Mouse (Mus musculus): ENCODE measurements around the gene Ppfia3. TPM values are rescaled to one million over a fixed set of nuclear protein-coding genes. Genes with fewer than 3 reads are reported as not detected.

The Ppfia3 gene
- polyA plus RNA-seq, 1 experiment from 2014 or later, result 7.7 TPM

GRCm38 (mm10) chr7:45332685-45333425 lies 34.0 kb downstream of the Ppfia3 start:
- DNase-seq (ENCODE audit: low spot score, missing footprints) (peak; percentile 94), ATAC-seq (ENCODE audit: low FRiP score) (peak; percentile 65)
- H3K27ac ChIP-seq (ENCODE audit: low read depth, low read length), result no peak overlapping the region
- H3K36me3 ChIP-seq (ENCODE audit: control insufficient read depth, insufficient read depth, low read length), result no peaks in the 10 kb centered on the region
- 3% methylated on average over 22 of the region's 22 CpGs for WGBS
- peaks cover 11% of the 10 kb centered on the region for H3K4me1 ChIP-seq (ENCODE audit: control insufficient read depth, insufficient read depth, low read length)
- peak overlapping the region; percentile 55 for H3K4me3 ChIP-seq (ENCODE audit: low read depth, low read length)
- no peaks in the 10 kb centered on the region; the same call in 1 of the 2 replicates for H3K27me3 ChIP-seq (ENCODE audit: control insufficient read depth, insufficient read depth, low read length)
- H3K9ac ChIP-seq (ENCODE audit: low read length), result peak overlapping the region; percentile 71
- H3K4me2 ChIP-seq, result peak overlapping the region; percentile 93
- H3K9me3 ChIP-seq (ENCODE audit: control insufficient read depth, low read length), result no peaks in the 10 kb centered on the region

DNA sequence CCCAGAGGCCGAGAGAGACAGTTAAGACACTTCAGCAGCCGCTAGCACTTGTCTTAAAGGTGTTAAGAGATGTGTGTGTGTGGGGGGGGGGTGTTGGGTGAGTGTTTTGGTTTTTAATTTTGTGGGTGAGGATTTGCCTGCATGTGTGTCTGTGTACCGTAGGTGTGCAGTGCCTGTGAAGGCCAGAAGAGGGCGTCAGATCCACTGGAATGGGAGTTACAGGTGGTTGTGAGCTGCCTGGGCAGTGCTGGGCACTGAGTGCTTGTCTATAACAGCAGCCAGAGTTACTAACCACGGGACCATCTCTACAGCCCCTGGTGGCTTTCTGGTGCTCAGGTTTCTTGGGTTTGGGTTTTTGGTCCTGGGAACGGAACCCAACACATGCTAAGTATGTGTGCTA lies 35.3 kb downstream of the Ppfia3 start:
- Histone ChIP-seq H3K4me1 (ENCODE audit: control insufficient read depth, insufficient read depth, low read length) (peaks cover 11% of the 10 kb centered on the region), H3K27ac (ENCODE audit: low read depth, low read length) (no peak overlapping the region), H3K9ac (ENCODE audit: low read length) (no peak overlapping the region), H3K4me2 (no peak overlapping the region), H3K4me3 (ENCODE audit: low read depth, low read length) (no peak overlapping the region), H3K36me3 (ENCODE audit: control insufficient read depth, insufficient read depth, low read length) (no peaks in the 10 kb centered on the region), H3K9me3 (ENCODE audit: control insufficient read depth, low read length) (no peaks in the 10 kb centered on the region), H3K27me3 (ENCODE audit: control insufficient read depth, insufficient read depth, low read length) (no peaks in the 10 kb centered on the region; the same call in 1 of the 2 replicates)
- no peak for ATAC-seq (ENCODE audit: low FRiP score)
- DNase-seq (ENCODE audit: low spot score, missing footprints), result peak; percentile 82
- 79% methylated on average over 6 of the region's 6 CpGs for WGBS

DNA sequence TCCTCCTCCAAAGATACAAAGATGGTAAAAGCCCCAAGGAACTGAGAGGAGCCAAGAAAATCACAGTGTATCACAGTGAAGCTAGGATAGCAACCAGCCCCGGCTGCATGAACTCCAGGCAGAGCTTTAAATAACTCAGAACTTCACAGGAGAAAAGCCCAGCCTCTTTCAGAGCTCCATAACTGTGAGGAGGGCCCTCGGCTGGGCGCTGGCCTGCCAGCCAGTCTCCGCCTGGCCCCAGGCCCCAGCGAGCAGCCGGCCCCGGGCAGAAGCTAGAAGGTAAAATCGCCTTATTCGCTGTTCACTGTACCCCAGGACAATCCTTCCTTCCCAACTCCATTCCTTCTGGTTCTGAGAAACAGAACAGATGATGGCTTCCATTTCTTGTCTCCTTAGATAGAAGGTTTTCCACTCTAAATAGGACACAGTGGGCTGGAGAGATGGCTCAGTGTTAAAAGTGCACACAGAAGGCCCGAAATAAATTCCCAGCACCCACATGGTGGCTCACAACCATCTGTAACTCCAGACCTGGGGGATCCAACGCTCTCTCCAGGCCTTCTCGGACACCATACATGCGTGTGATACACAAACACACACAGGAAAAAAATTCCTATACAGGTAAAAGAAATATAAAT lies 37.9 kb downstream of the Ppfia3 start:
- no peak overlapping the region for H3K9ac ChIP-seq (ENCODE audit: low read length)
- H3K4me1 ChIP-seq (ENCODE audit: control insufficient read depth, insufficient read depth, low read length), result peaks cover 8% of the 10 kb centered on the region
- H3K36me3 ChIP-seq (ENCODE audit: control insufficient read depth, insufficient read depth, low read length), result no peaks in the 10 kb centered on the region
- H3K4me3 ChIP-seq (ENCODE audit: low read depth, low read length), result no peak overlapping the region
- 84% methylated on average over 13 of the region's 13 CpGs for WGBS
- peak; percentile 73 for DNase-seq (ENCODE audit: low spot score, missing footprints)
- H3K27ac ChIP-seq (ENCODE audit: low read depth, low read length), result no peak overlapping the region
- ATAC-seq (ENCODE audit: low FRiP score), result no peak
- H3K27me3 ChIP-seq (ENCODE audit: control insufficient read depth, insufficient read depth, low read length), result no peaks in the 10 kb centered on the region; the same call in 1 of the 2 replicates
- no peak overlapping the region for H3K4me2 ChIP-seq
- H3K9me3 ChIP-seq (ENCODE audit: control insufficient read depth, low read length), result no peaks in the 10 kb centered on the region

DNA sequence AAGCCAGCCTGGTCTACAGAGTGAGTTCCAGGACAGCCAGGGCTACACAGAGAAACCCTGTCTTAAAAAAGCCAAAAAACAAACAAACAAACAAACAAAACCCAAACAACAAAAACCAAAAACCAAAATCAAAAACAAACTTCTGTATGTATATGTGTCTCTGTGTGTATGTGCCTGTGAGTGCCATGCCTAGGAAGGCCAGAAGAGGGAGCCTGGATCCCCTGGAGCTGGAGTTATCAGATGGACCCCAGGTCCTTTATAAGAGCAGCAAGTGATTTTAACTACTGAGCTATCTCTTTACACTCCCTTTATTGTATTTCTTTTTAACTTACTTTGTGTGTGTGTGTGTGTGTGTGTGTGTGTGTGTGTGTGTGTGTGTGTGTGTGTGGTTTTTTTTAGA lies 41.0 kb downstream of the Ppfia3 start:
- no peak for ATAC-seq (ENCODE audit: low FRiP score)
- no peak overlapping the region for H3K9ac ChIP-seq (ENCODE audit: low read length)
- H3K4me2 ChIP-seq, result no peak overlapping the region
- DNase-seq (ENCODE audit: low spot score, missing footprints), result no peak
- no peak overlapping the region for H3K4me3 ChIP-seq (ENCODE audit: low read depth, low read length)
- H3K4me1 ChIP-seq (ENCODE audit: control insufficient read depth, insufficient read depth, low read length), result no peaks in the 10 kb centered on the region
- H3K27ac ChIP-seq (ENCODE audit: low read depth, low read length), result no peak overlapping the region
- H3K9me3 ChIP-seq (ENCODE audit: control insufficient read depth, low read length), result no peaks in the 10 kb centered on the region
- H3K27me3 ChIP-seq (ENCODE audit: control insufficient read depth, insufficient read depth, low read length), result no peaks in the 10 kb centered on the region
- no peaks in the 10 kb centered on the region for H3K36me3 ChIP-seq (ENCODE audit: control insufficient read depth, insufficient read depth, low read length)

GRCm38 (mm10) chr7:45323069-45323468 lies 43.8 kb downstream of the Ppfia3 start:
- no peaks in the 10 kb centered on the region for H3K9me3 ChIP-seq (ENCODE audit: control insufficient read depth, low read length)
- H3K4me3 ChIP-seq (ENCODE audit: low read depth, low read length), result no peak overlapping the region
- DNase-seq (ENCODE audit: low spot score, missing footprints) (no peak), ATAC-seq (ENCODE audit: low FRiP score) (no peak)
- H3K4me2 ChIP-seq, result no peak overlapping the region
- WGBS, result 92% methylated on average over 5 of the region's 5 CpGs
- H3K27ac ChIP-seq (ENCODE audit: low read depth, low read length), result no peak overlapping the region
- H3K36me3 ChIP-seq (ENCODE audit: control insufficient read depth, insufficient read depth, low read length), result no peaks in the 10 kb centered on the region
- H3K27me3 ChIP-seq (ENCODE audit: control insufficient read depth, insufficient read depth, low read length), result no peaks in the 10 kb centered on the region
- H3K4me1 ChIP-seq (ENCODE audit: control insufficient read depth, insufficient read depth, low read length), result no peaks in the 10 kb centered on the region
- H3K9ac ChIP-seq (ENCODE audit: low read length), result no peak overlapping the region

DNA sequence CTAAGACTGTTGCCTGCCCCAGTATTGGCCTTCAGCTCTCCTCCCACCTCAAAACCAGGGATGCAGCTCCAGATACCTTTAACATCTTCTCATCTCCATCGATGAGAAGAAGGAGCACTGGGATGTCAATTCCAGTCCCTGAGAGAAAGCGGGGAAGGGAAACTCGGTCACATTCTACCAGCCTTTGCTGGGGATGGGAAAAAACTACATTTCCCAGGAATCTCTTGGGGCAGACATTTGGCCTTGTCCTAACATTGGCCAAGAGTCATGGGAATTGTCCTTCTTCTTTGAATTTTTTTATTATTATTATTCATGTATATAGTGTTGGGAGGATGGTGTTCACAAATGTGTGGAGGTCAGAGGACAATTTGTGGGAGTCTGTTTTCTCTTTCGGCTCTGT lies 44.6 kb downstream of the Ppfia3 start:
- ATAC-seq (ENCODE audit: low FRiP score) (no peak), DNase-seq (ENCODE audit: low spot score, missing footprints) (no peak)
- no peak overlapping the region for H3K9ac ChIP-seq (ENCODE audit: low read length)
- no peaks in the 10 kb centered on the region for H3K4me1 ChIP-seq (ENCODE audit: control insufficient read depth, insufficient read depth, low read length)
- no peaks in the 10 kb centered on the region for H3K27me3 ChIP-seq (ENCODE audit: control insufficient read depth, insufficient read depth, low read length)
- no peak overlapping the region for H3K4me2 ChIP-seq
- WGBS, result 89% methylated on average over 4 of the region's 4 CpGs
- H3K4me3 ChIP-seq (ENCODE audit: low read depth, low read length), result no peak overlapping the region
- no peaks in the 10 kb centered on the region for H3K36me3 ChIP-seq (ENCODE audit: control insufficient read depth, insufficient read depth, low read length)
- no peaks in the 10 kb centered on the region for H3K9me3 ChIP-seq (ENCODE audit: control insufficient read depth, low read length)
- H3K27ac ChIP-seq (ENCODE audit: low read depth, low read length), result no peak overlapping the region

GRCm38 (mm10) chr7:45316536-45316935 lies 50.3 kb downstream of the Ppfia3 start:
- WGBS, result 90% methylated on average over 14 of the region's 14 CpGs
- ATAC-seq (ENCODE audit: low FRiP score), result no peak
- H3K27ac ChIP-seq (ENCODE audit: low read depth, low read length), result no peak overlapping the region

DNA sequence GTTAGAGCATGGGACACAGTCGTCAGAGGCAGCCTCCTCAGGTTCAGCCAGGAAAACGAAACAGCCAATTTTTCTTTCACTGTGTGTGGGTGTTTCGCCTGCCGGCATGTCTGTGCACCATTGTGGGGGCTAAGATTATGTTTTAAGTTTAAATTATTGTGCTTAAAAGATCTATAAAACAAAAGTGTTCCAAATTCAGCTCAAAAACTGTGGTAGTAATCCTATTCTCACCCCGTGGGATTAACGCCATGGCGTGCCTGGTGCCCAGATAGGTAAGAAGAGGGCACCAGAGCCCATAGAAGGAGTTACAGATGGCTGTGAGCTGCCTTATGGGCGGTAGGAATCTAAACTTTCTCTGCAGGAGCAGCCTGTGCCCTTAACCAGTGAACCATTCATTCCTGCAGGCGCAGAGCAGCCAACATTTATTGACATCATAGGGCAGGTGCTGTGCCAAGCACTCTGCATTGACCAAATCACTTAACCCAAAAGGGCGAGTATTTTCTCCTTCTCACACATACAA lies 51.6 kb downstream of the Ppfia3 start:
- Histone ChIP-seq H3K4me1 (ENCODE audit: control insufficient read depth, insufficient read depth, low read length) (no peaks in the 10 kb centered on the region), H3K4me3 (ENCODE audit: low read depth, low read length) (no peak overlapping the region), H3K9ac (ENCODE audit: low read length) (no peak overlapping the region), H3K4me2 (no peak overlapping the region), H3K36me3 (ENCODE audit: control insufficient read depth, insufficient read depth, low read length) (no peaks in the 10 kb centered on the region), H3K27me3 (ENCODE audit: control insufficient read depth, insufficient read depth, low read length) (no peaks in the 10 kb centered on the region), H3K27ac (ENCODE audit: low read depth, low read length) (no peak overlapping the region), H3K9me3 (ENCODE audit: control insufficient read depth, low read length) (no peaks in the 10 kb centered on the region)
- WGBS, result 85% methylated on average over 10 of the region's 10 CpGs
- ATAC-seq (ENCODE audit: low FRiP score), result no peak
- no peak for DNase-seq (ENCODE audit: low spot score, missing footprints)

More at GRCm38 (mm10) chr7:45316536-45316935, 50.3 kb downstream of the Ppfia3 start:
- H3K4me2 ChIP-seq, result no peak overlapping the region
- no peak for DNase-seq (ENCODE audit: low spot score, missing footprints)
- no peak overlapping the region for H3K4me3 ChIP-seq (ENCODE audit: low read depth, low read length)
- H3K4me1 ChIP-seq (ENCODE audit: control insufficient read depth, insufficient read depth, low read length), result no peaks in the 10 kb centered on the region
- H3K27me3 ChIP-seq (ENCODE audit: control insufficient read depth, insufficient read depth, low read length), result no peaks in the 10 kb centered on the region
- H3K36me3 ChIP-seq (ENCODE audit: control insufficient read depth, insufficient read depth, low read length), result no peaks in the 10 kb centered on the region
- no peaks in the 10 kb centered on the region for H3K9me3 ChIP-seq (ENCODE audit: control insufficient read depth, low read length)
- H3K9ac ChIP-seq (ENCODE audit: low read length), result no peak overlapping the region

GRCm38 (mm10) chr7:45313495-45313894 lies 53.3 kb downstream of the Ppfia3 start:
- DNase-seq (ENCODE audit: low spot score, missing footprints), result no peak

More at GRCm38 (mm10) chr7:45313495-45313894, 53.3 kb downstream of the Ppfia3 start:
- ATAC-seq (ENCODE audit: low FRiP score), result no peak
- no peaks in the 10 kb centered on the region for H3K27me3 ChIP-seq (ENCODE audit: control insufficient read depth, insufficient read depth, low read length)
- 52% methylated on average over 9 of the region's 9 CpGs for WGBS
- no peak overlapping the region for H3K9ac ChIP-seq (ENCODE audit: low read length)
- no peaks in the 10 kb centered on the region for H3K9me3 ChIP-seq (ENCODE audit: control insufficient read depth, low read length)
- H3K36me3 ChIP-seq (ENCODE audit: control insufficient read depth, insufficient read depth, low read length), result no peaks in the 10 kb centered on the region
- H3K4me1 ChIP-seq (ENCODE audit: control insufficient read depth, insufficient read depth, low read length), result peaks cover 3% of the 10 kb centered on the region; the same call in 1 of the 2 replicates
- no peak overlapping the region for H3K27ac ChIP-seq (ENCODE audit: low read depth, low read length)
- H3K4me2 ChIP-seq, result no peak overlapping the region
- no peak overlapping the region for H3K4me3 ChIP-seq (ENCODE audit: low read depth, low read length)
